In genomic region chr7:142568985-142569384, GRCm38 (mm10) we compare ENCODE assay signal across 12 mouse cellular contexts. TPM values are rescaled to one million over a fixed set of nuclear protein-coding genes. Genes with fewer than 3 reads are reported as not detected.
A peak's percentile ranks its signal among the peaks of the same experiment; 100 is the strongest.
DNase-seq lines count a peak whose midpoint lies in the region; ATAC-seq and TF ChIP-seq lines count a peak whose summit lies in the region.
"Had no signal": no experiment of that assay in that cellular context is flagged by ENCODE, and none has a peak within 500 bp of the region (broad histone marks: within the 10 kb centered on the region; RNA-seq: fewer than 3 reads in every experiment).

No protein-coding gene starts in this region.

- H3K27me3 ChIP-seq in kidney, embryonic 15.5 days: no peaks in the 10 kb centered on the region
- no peaks in the 10 kb centered on the region for H3K27me3 ChIP-seq in embryonic facial prominence, embryonic 12.5 days
- H3K27me3 ChIP-seq in liver, embryonic 11.5 days (replicated peaks; ENCODE audit: control insufficient read depth, insufficient read depth, low read length): 0 out of 2 replicates have a peak, but pooled peaks cover 2% of the 10 kb centered on the region
- H3K27me3 ChIP-seq in thymus, adult 2 months (ENCODE audit: control insufficient read depth, insufficient read depth, low read length): no peaks in the 10 kb centered on the region

- no peak overlapping the region for H3K9ac ChIP-seq in kidney, embryonic 15.5 days
- H3K9ac ChIP-seq in embryonic facial prominence, embryonic 12.5 days: peak overlapping the region; percentile 15; the same call in 1 of the 2 replicates
- H3K9ac ChIP-seq in liver, embryonic 11.5 days (ENCODE audit: low read depth, low read length): no peak overlapping the region

- TF ChIP-seq POLR2A in thymus, adult 2 months (IDR thresholded peaks at IDR 0.05; ENCODE audit: control insufficient read depth, extremely low read depth, insufficient read depth, low read length, poor library complexity): no peak

- no peak overlapping the region for H3K4me2 ChIP-seq in kidney, embryonic 15.5 days
- H3K4me2 ChIP-seq in embryonic facial prominence, embryonic 12.5 days (replicated peaks): no peak overlapping the region
- H3K4me2 ChIP-seq in liver, embryonic 11.5 days: no peak overlapping the region

- H3K27ac ChIP-seq in kidney, embryonic 15.5 days: peak overlapping the region; percentile 93
- peak overlapping the region; percentile 93; the same call in 1 of the 2 replicates for H3K27ac ChIP-seq in embryonic facial prominence, embryonic 12.5 days
- peak overlapping the region; percentile 86 for H3K27ac ChIP-seq in liver, embryonic 11.5 days (ENCODE audit: low read depth, low read length)
- no peak overlapping the region for H3K27ac ChIP-seq in thymus, adult 2 months (ENCODE audit: control insufficient read depth, insufficient read depth, low read length)

- peaks cover 96% of the 10 kb centered on the region for H3K4me1 ChIP-seq in kidney, embryonic 15.5 days
- peaks cover 63% of the 10 kb centered on the region for H3K4me1 ChIP-seq in embryonic facial prominence, embryonic 12.5 days
- peaks cover 75% of the 10 kb centered on the region for H3K4me1 ChIP-seq in liver, embryonic 11.5 days (replicated peaks; ENCODE audit: control insufficient read depth, insufficient read depth, low read length)
- 0 out of 2 replicates have a peak, but pooled peaks cover 5% of the 10 kb centered on the region for H3K4me1 ChIP-seq in thymus, adult 2 months (replicated peaks; ENCODE audit: control insufficient read depth, insufficient read depth, low read length)

- ATAC-seq in kidney, embryonic 15.5 days (replicated peaks; ENCODE audit: low FRiP score): peak; percentile 23
- no peak for ATAC-seq in embryonic facial prominence, embryonic 12.5 days (ENCODE audit: insufficient number of reproducible peaks, insufficient read depth, low FRiP score, low TSS enrichment)
- ATAC-seq in liver, embryonic 11.5 days (replicated peaks; ENCODE audit: low FRiP score): peak; percentile 75

- no peaks in the 10 kb centered on the region for H3K36me3 ChIP-seq in kidney, embryonic 15.5 days
- no peaks in the 10 kb centered on the region for H3K36me3 ChIP-seq in embryonic facial prominence, embryonic 12.5 days
- no peaks in the 10 kb centered on the region for H3K36me3 ChIP-seq in liver, embryonic 11.5 days (ENCODE audit: control insufficient read depth, insufficient read depth, low read length)
- H3K36me3 ChIP-seq in thymus, adult 2 months (ENCODE audit: control insufficient read depth, insufficient read depth, low read length): no peaks in the 10 kb centered on the region

- DNase-seq in cerebellum, adult 9-11 months: peak; percentile 34
- no peak for DNase-seq in cerebellum, postnatal 4 days (ENCODE audit: low spot score in 2 of 2)
- no peak for DNase-seq in kidney, postnatal 10 days
- DNase-seq in liver, embryonic 11.5 days (ENCODE audit: low spot score): no peak
- no peak for DNase-seq in thymus, adult 2 months
- DNase-seq in spleen, postnatal 14 days (ENCODE audit: low spot score in 2 of 2): no peak
- DNase-seq: B cell, adult 2 months; kidney, adult 8-10 months; right cerebral cortex, adult 18-20 months; thymus, adult 18-20 months had no signal

- no peaks in the 10 kb centered on the region for H3K9me3 ChIP-seq in kidney, embryonic 15.5 days (replicated peaks)
- no peaks in the 10 kb centered on the region for H3K9me3 ChIP-seq in embryonic facial prominence, embryonic 12.5 days
- H3K9me3 ChIP-seq in liver, embryonic 11.5 days (ENCODE audit: control insufficient read depth, low read length): no peaks in the 10 kb centered on the region

- 22% methylated on average over 8 of the region's 8 CpGs for WGBS in kidney, embryonic 15.5 days
- WGBS in embryonic facial prominence, embryonic 12.5 days: 41% methylated on average over 8 of the region's 8 CpGs
- 35% methylated on average over 8 of the region's 8 CpGs for WGBS in liver, embryonic 11.5 days
- 71% methylated on average over 8 of the region's 8 CpGs for WGBS in thymus, adult 2 months

- no peak for TF ChIP-seq CTCF in thymus, adult 2 months (IDR thresholded peaks at IDR 0.05; ENCODE audit: borderline replicate concordance, control insufficient read depth, extremely low read depth, insufficient read depth, low read length, poor library complexity)

- no peak overlapping the region for H3K4me3 ChIP-seq in kidney, embryonic 15.5 days (replicated peaks)
- no peak overlapping the region for H3K4me3 ChIP-seq in embryonic facial prominence, embryonic 12.5 days
- no peak overlapping the region for H3K4me3 ChIP-seq in liver, embryonic 11.5 days (ENCODE audit: low read depth, low read length)
- H3K4me3 ChIP-seq in thymus, adult 2 months (ENCODE audit: control insufficient read depth, insufficient read depth, low read length): no peak overlapping the region

RNA-seq across cellular contexts. Expression of gene Mrpl23, which starts 36.5 kb away (rescaled TPM):
- polyA plus RNA-seq in kidney, embryonic 15.5 days (2015; fragmentation: Nextera tagmentation; extraction: Ambion mirVana): 25.8 and 26.8 TPM in 2 replicates
- polyA plus RNA-seq in embryonic facial prominence, embryonic 12.5 days (2016; fragmentation: Nextera tagmentation; extraction: Ambion mirVana): 19.8 and 32.6 TPM in 2 replicates
- polyA plus RNA-seq in liver, embryonic 11.5 days (2014; fragmentation: Nextera tagmentation; extraction: Ambion mirVana): 20.8 and 22.2 TPM in 2 replicates
- 16.7 and 21.3 TPM in 2 replicates for polyA plus RNA-seq in thymus, adult 2 months (2012; rRNA removed)
